Mouse (Mus musculus) hindbrain, embryonic 13.5 days (tissue): ENCODE data around the gene Pms1. TPM values are rescaled to one million over a fixed set of nuclear protein-coding genes. Genes with fewer than 3 reads are reported as not detected.
A peak's percentile ranks its signal among the peaks of the same experiment; 100 is the strongest.
"Not testable (repeated sequence)": the region's sequence is repeated elsewhere in the genome, so short reads cannot be mapped to it uniquely, and the experiment has no call there.

Source experiments
- ATAC-seq: fragments of 200-750 bp; cut with Nextera tagmentation; 2 replicates; pipeline ENCODE4 v1.8.0; 2017; ENCODE audit warnings: moderate TSS enrichment; ENCODE audit not compliant: low FRiP score
- H3K27ac ChIP-seq: fragments of 300-500 bp; sonication (generic); 2 replicates; pipeline ENCODE4 v1.5.1; 2015; ENCODE audit warnings: inconsistent platforms, mild to moderate bottlenecking, moderate library complexity
- H3K27me3 ChIP-seq: fragments of 300-500 bp; sonication (generic); 2 replicates; pipeline ENCODE4 v1.6.1; 2015; ENCODE audit warnings: mild to moderate bottlenecking, inconsistent platforms
- H3K36me3 ChIP-seq: fragments of 300-500 bp; sonication (generic); 2 replicates; pipeline ENCODE4 v1.6.1; 2015; ENCODE audit warnings: mild to moderate bottlenecking, inconsistent platforms
- H3K4me1 ChIP-seq: fragments of 300-500 bp; sonication (generic); replicated peaks from 2 replicates; pipeline ENCODE4 v1.6.1; 2015; ENCODE audit warnings: inconsistent platforms
- H3K4me2 ChIP-seq: fragments of 300-500 bp; sonication (generic); 2 replicates; pipeline ENCODE4 v1.6.1; 2015; ENCODE audit warnings: inconsistent platforms, mild to moderate bottlenecking, moderate library complexity
- H3K4me3 ChIP-seq: fragments of 300-500 bp; sonication (generic); 2 replicates; pipeline ENCODE4 v1.5.1; 2015; ENCODE audit warnings: mild to moderate bottlenecking, inconsistent platforms
- H3K9ac ChIP-seq: fragments of 300-500 bp; sonication (generic); 2 replicates; pipeline ENCODE4 v1.6.1; 2015; ENCODE audit warnings: mild to moderate bottlenecking, inconsistent platforms
- H3K9me3 ChIP-seq: fragments of 300-500 bp; sonication (generic); 2 replicates; pipeline ENCODE4 v1.6.1; 2016; ENCODE audit warnings: inconsistent platforms
- WGBS: fragments of 180-500 bp; shearing (Covaris S2); methylation state at CpG from one replicate; pipeline ENCODE4 v1.1.7; 2015; 5-methylcytosine and 5-hydroxymethylcytosine counted together
- polyA plus RNA-seq: library from polyadenylated mRNA; unstranded; fragments of >200 nt; fragmentation: Nextera tagmentation; extraction: Ambion mirVana; gene quantifications from 2 replicates; pipeline ENCODE4 v1.2.1, GENCODE M21; 2015

Pms1 gene
- polyA plus RNA-seq, result 11.1 and 12.2 TPM in 2 replicates

GRCm38 (mm10) chr1:53296581-53297383 lies at the start of gene Pms1, which contains the start of the genes Ormdl1 and Gm28778:
Gene Pms1 (minus strand): TSS chr1:53297018.
Gene Ormdl1 (plus strand): TSS chr1:53297095.
Gene Gm28778 (plus strand): TSS chr1:53297111.
- H3K9me3 ChIP-seq, result no peaks in the 10 kb centered on the region
- no peaks in the 10 kb centered on the region for H3K27me3 ChIP-seq
- H3K27ac ChIP-seq, result peak within 1 kb of the TSS; percentile 89
- H3K36me3 ChIP-seq, result peaks cover 2% of the 10 kb centered on the region; the same call in 1 of the 2 replicates
- peak within 1 kb of the TSS; percentile 77 for H3K9ac ChIP-seq
- peak within 1 kb of the TSS; percentile 77 for H3K4me3 ChIP-seq
- ATAC-seq, result peak; percentile 100
- peaks cover 10% of the 10 kb centered on the region for H3K4me1 ChIP-seq
- peak within 1 kb of the TSS; percentile 66 for H3K4me2 ChIP-seq
- WGBS, result under 1% methylated on average over 65 of the region's 66 CpGs

GRCm38 (mm10) chr1:53341071-53341470 lies 44.3 kb upstream of the Pms1 start:
- Histone ChIP-seq H3K36me3 (peaks cover 51% of the 10 kb centered on the region), H3K4me2 (no peak overlapping the region), H3K27ac (no peak overlapping the region), H3K4me1 (no peaks in the 10 kb centered on the region), H3K9ac (no peak overlapping the region), H3K27me3 (no peaks in the 10 kb centered on the region), H3K4me3 (no peak overlapping the region), H3K9me3 (peaks cover 30% of the 10 kb centered on the region; the same call in 1 of the 2 replicates)
- WGBS, result 97% methylated on average over 2 of the region's 2 CpGs
- no peak for ATAC-seq

GRCm38 (mm10) chr1:53337403-53337802 lies 40.6 kb upstream of the Pms1 start:
- ATAC-seq, H3K4me3 ChIP-seq, H3K9ac ChIP-seq, H3K27ac ChIP-seq, H3K4me1 ChIP-seq, H3K27me3 ChIP-seq, H3K4me2 ChIP-seq: not testable (repeated sequence)
- Histone ChIP-seq H3K9me3 (peaks cover 24% of the 10 kb centered on the region; the same call in 1 of the 2 replicates), H3K36me3 (peaks cover 22% of the 10 kb centered on the region)
- WGBS, result 56% methylated on average over 2 of the region's 2 CpGs

DNA sequence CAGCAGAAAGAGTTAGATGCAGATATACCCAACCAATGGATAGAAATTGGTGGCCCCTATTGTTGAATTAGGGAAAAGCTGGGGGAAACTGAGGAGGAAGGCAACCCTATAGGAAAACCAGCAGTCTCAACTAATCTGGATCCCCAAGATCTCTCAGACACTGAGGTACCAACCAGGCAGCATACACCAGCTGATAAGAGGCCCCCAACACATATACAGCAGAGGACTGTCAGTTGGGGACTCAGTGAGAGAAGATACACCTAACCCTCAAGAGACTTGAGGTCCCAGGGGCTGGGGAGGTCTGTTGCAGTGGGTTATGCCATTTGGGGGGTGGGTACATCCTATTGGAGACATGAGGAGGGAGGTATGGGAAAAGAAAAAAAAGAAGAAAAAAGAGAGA lies 38.6 kb upstream of the Pms1 start:
- H3K4me2 ChIP-seq, result no peak overlapping the region
- H3K36me3 ChIP-seq, result peaks cover 3% of the 10 kb centered on the region
- H3K27me3 ChIP-seq, result no peaks in the 10 kb centered on the region
- H3K9ac ChIP-seq, result no peak overlapping the region
- H3K4me3 ChIP-seq, result no peak overlapping the region
- ATAC-seq, result no peak
- no peak overlapping the region for H3K27ac ChIP-seq
- H3K9me3 ChIP-seq, result peaks cover 9% of the 10 kb centered on the region; the same call in 1 of the 2 replicates
- no peaks in the 10 kb centered on the region for H3K4me1 ChIP-seq

- H3K27me3 ChIP-seq, H3K36me3 ChIP-seq, H3K27ac ChIP-seq, H3K9ac ChIP-seq, H3K4me1 ChIP-seq, H3K4me3 ChIP-seq, ATAC-seq, H3K4me2 ChIP-seq, H3K9me3 ChIP-seq: not testable (repeated sequence)
- 85% methylated on average over 5 of the region's 5 CpGs for WGBS
These were observed 36.7 kb upstream of the Pms1 start for GRCm38 (mm10) chr1:53333527-53333926.

DNA sequence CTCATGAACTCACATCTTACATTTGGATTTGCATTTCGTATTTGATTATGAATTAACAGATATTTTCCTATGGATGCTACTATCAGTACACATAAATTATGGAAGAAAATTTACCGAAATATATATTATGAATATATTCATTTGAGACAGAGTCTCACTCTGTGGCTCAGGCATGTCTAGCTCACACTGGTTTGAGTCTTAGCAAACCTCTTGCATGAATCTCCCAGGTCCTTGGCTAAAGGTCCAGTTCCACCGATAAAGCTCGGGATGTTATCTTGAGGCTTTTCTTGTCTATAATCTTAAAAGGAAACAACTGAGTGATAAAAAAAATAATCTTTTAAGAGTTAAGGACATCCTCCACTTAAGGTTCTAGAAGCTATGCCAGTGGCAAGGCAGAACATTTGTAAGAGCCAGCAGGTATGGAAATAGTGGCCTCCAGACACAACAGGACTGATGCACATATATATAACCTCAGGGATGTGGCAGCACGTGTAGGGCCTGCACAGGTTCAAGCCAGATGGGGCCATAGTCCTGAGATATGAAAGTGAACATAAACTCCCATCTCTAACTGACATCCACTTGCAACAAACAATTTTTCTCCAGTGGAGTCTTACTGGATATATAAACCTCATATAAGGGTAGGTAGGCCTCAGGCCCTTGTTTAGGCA lies 28.1 kb upstream of the Pms1 start:
- H3K27me3 ChIP-seq, result no peaks in the 10 kb centered on the region
- no peak overlapping the region for H3K4me2 ChIP-seq
- no peaks in the 10 kb centered on the region for H3K4me1 ChIP-seq
- H3K4me3 ChIP-seq, result no peak overlapping the region
- H3K9me3 ChIP-seq, result no peaks in the 10 kb centered on the region
- 96% methylated on average over 5 of the region's 5 CpGs for WGBS
- H3K27ac ChIP-seq, result no peak overlapping the region
- no peak overlapping the region for H3K9ac ChIP-seq
- H3K36me3 ChIP-seq, result peaks cover 28% of the 10 kb centered on the region
- no peak for ATAC-seq

DNA sequence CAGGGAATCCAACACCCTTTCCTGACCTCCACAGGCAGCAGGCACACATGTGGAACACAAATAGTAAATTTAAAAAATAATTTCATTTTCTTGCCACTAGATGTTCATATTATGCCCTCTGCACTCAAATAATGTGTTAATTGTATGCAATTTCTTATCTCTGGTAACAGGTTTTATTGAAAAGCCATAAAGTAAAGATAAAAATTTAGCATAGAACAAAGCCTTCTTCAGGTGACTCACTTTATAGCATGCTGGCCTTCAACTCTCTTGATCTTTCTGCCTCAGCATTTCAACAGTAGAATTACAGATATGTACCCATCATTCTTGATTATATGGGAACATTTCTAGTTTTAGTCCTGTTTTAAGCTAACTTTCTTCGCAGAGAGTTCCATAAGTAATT lies 27.5 kb upstream of the Pms1 start:
- no peak overlapping the region for H3K4me3 ChIP-seq
- H3K4me1 ChIP-seq, result no peaks in the 10 kb centered on the region
- H3K27me3 ChIP-seq, result no peaks in the 10 kb centered on the region
- 93% methylated on average over 1 of the region's 1 CpGs for WGBS
- H3K9me3 ChIP-seq, result no peaks in the 10 kb centered on the region
- H3K4me2 ChIP-seq, result no peak overlapping the region
- no peak for ATAC-seq
- H3K36me3 ChIP-seq, result peaks cover 29% of the 10 kb centered on the region
- H3K27ac ChIP-seq, result no peak overlapping the region
- H3K9ac ChIP-seq, result no peak overlapping the region

GRCm38 (mm10) chr1:53323254-53323653 lies 26.4 kb upstream of the Pms1 start:
- Histone ChIP-seq H3K4me2 (no peak overlapping the region), H3K4me1 (no peaks in the 10 kb centered on the region), H3K9me3 (no peaks in the 10 kb centered on the region), H3K9ac (no peak overlapping the region), H3K27me3 (no peaks in the 10 kb centered on the region), H3K4me3 (no peak overlapping the region), H3K27ac (no peak overlapping the region), H3K36me3 (peaks cover 33% of the 10 kb centered on the region)
- 96% methylated on average over 5 of the region's 5 CpGs for WGBS
- ATAC-seq, result no peak

- Histone ChIP-seq H3K9me3 (no peaks in the 10 kb centered on the region), H3K9ac (no peak overlapping the region), H3K4me3 (no peak overlapping the region), H3K4me2 (no peak overlapping the region), H3K27me3 (no peaks in the 10 kb centered on the region), H3K4me1 (no peaks in the 10 kb centered on the region), H3K27ac (no peak overlapping the region), H3K36me3 (peaks cover 39% of the 10 kb centered on the region)
- ATAC-seq, result no peak
- WGBS, result 96% methylated on average over 4 of the region's 4 CpGs
These were observed 25.0 kb upstream of the Pms1 start for GRCm38 (mm10) chr1:53321662-53322344.

- Histone ChIP-seq H3K27me3 (no peaks in the 10 kb centered on the region), H3K9ac (peak within 1 kb of the TSS; percentile 80), H3K4me1 (peaks cover 8% of the 10 kb centered on the region), H3K4me3 (peak within 1 kb of the TSS; percentile 66), H3K9me3 (no peaks in the 10 kb centered on the region), H3K27ac (peak within 1 kb of the TSS; percentile 89), H3K4me2 (peak within 1 kb of the TSS; percentile 65), H3K36me3 (peaks cover 17% of the 10 kb centered on the region)
- ATAC-seq, result peak; percentile 99
- WGBS, result 3% methylated on average over 27 of the region's 27 CpGs
These were observed 16.5 kb upstream of the Pms1 start, which contains the start of gene Osgepl1 for GRCm38 (mm10) chr1:53312989-53313967. Gene Osgepl1 (plus strand): TSS chr1:53313624.

GRCm38 (mm10) chr1:53300506-53300905 lies 3.7 kb upstream of the Pms1 start:
- Histone ChIP-seq H3K9me3 (no peaks in the 10 kb centered on the region), H3K4me3 (no peak overlapping the region), H3K27me3 (no peaks in the 10 kb centered on the region), H3K4me1 (peaks cover 10% of the 10 kb centered on the region), H3K27ac (no peak overlapping the region), H3K36me3 (peaks cover 2% of the 10 kb centered on the region; the same call in 1 of the 2 replicates), H3K4me2 (no peak overlapping the region), H3K9ac (no peak overlapping the region)
- 88% methylated on average over 4 of the region's 4 CpGs for WGBS
- no peak for ATAC-seq
